Comparison of ENCODE assay signal across 8 mouse cellular contexts in genomic region chr13:49147007-49147857, GRCm38 (mm10). TPM values are rescaled to one million over a fixed set of nuclear protein-coding genes. Genes with fewer than 3 reads are reported as not detected.
A peak's percentile ranks its signal among the peaks of the same experiment; 100 is the strongest.
DNase-seq lines count a peak whose midpoint lies in the region; ATAC-seq lines count a peak whose summit lies in the region.

No protein-coding gene starts in this region.

- H3K4me3 ChIP-seq in lung, embryonic 16.5 days (ENCODE audit: low read length): peak overlapping the region; percentile 66
- H3K4me3 ChIP-seq in forebrain, embryonic 13.5 days: peak overlapping the region; percentile 93
- peak overlapping the region; percentile 92 for H3K4me3 ChIP-seq in hindbrain, embryonic 12.5 days
- H3K4me3 ChIP-seq in neural tube, embryonic 11.5 days (ENCODE audit: low read depth, low read length): peak overlapping the region; percentile 84

- DNase-seq in lung, postnatal 25 days (ENCODE audit: low spot score): no peak
- DNase-seq in brain, adult 2 months (ENCODE audit: low read depth, low spot score): peak; percentile 79
- DNase-seq in left cerebral cortex, postnatal 25 days (ENCODE audit: low spot score in 2 of 2): peak; percentile 74 to 76
- DNase-seq in neural tube, embryonic 11.5 days (ENCODE audit: low spot score): peak; percentile 79

- under 1% methylated on average over 76 of the region's 98 CpGs for WGBS in lung, embryonic 16.5 days
- under 1% methylated on average over 88 of the region's 98 CpGs for WGBS in forebrain, embryonic 13.5 days
- WGBS in hindbrain, embryonic 12.5 days: under 1% methylated on average over 79 of the region's 98 CpGs
- WGBS in neural tube, embryonic 11.5 days: under 1% methylated on average over 54 of the region's 98 CpGs

- H3K27me3 ChIP-seq in lung, embryonic 16.5 days (ENCODE audit: control insufficient read depth, insufficient read depth, low read depth, low read length): peaks cover 40% of the 10 kb centered on the region
- peaks cover 13% of the 10 kb centered on the region; the same call in 1 of the 2 replicates for H3K27me3 ChIP-seq in forebrain, embryonic 13.5 days
- peaks cover 25% of the 10 kb centered on the region for H3K27me3 ChIP-seq in hindbrain, embryonic 12.5 days
- H3K27me3 ChIP-seq in neural tube, embryonic 11.5 days (ENCODE audit: control insufficient read depth, insufficient read depth, low read length): peaks cover 14% of the 10 kb centered on the region

- ATAC-seq in lung, embryonic 16.5 days (ENCODE audit: low read depth): peak; percentile 67
- ATAC-seq in forebrain, embryonic 13.5 days: peak; percentile 83
- ATAC-seq in hindbrain, embryonic 12.5 days (ENCODE audit: low FRiP score): peak; percentile 78
- ATAC-seq in neural tube, embryonic 11.5 days (ENCODE audit: insufficient read depth, low FRiP score, low TSS enrichment): peak; percentile 73
- ATAC-seq in inflammation-experienced regulatory T-cells, adult 6 months: no peak

- H3K9me3 ChIP-seq in lung, embryonic 16.5 days (ENCODE audit: control insufficient read depth, low read length): no peaks in the 10 kb centered on the region
- no peaks in the 10 kb centered on the region for H3K9me3 ChIP-seq in forebrain, embryonic 13.5 days (replicated peaks)
- H3K9me3 ChIP-seq in hindbrain, embryonic 12.5 days (replicated peaks): no peaks in the 10 kb centered on the region
- H3K9me3 ChIP-seq in neural tube, embryonic 11.5 days (ENCODE audit: control insufficient read depth, low read length): no peaks in the 10 kb centered on the region

- no peak overlapping the region for H3K27ac ChIP-seq in lung, embryonic 16.5 days (ENCODE audit: low read length)
- peak overlapping the region; percentile 90 for H3K27ac ChIP-seq in forebrain, embryonic 13.5 days
- peak overlapping the region; percentile 93 for H3K27ac ChIP-seq in hindbrain, embryonic 12.5 days
- H3K27ac ChIP-seq in neural tube, embryonic 11.5 days (ENCODE audit: low read depth, low read length): peak overlapping the region; percentile 85

- H3K36me3 ChIP-seq in lung, embryonic 16.5 days (ENCODE audit: control insufficient read depth, insufficient read depth, low read length): no peaks in the 10 kb centered on the region
- H3K36me3 ChIP-seq in forebrain, embryonic 13.5 days (ENCODE audit: poor library complexity, severe bottlenecking): 0 out of 2 replicates have a peak, but pooled peaks cover 7% of the 10 kb centered on the region
- H3K36me3 ChIP-seq in hindbrain, embryonic 12.5 days: peaks cover 4% of the 10 kb centered on the region; the same call in 1 of the 2 replicates
- no peaks in the 10 kb centered on the region for H3K36me3 ChIP-seq in neural tube, embryonic 11.5 days (ENCODE audit: control insufficient read depth, insufficient read depth, low read length)

- peak overlapping the region; percentile 59 for H3K9ac ChIP-seq in lung, embryonic 16.5 days (ENCODE audit: low read length)
- H3K9ac ChIP-seq in forebrain, embryonic 13.5 days: peak overlapping the region; percentile 87
- peak overlapping the region; percentile 96 for H3K9ac ChIP-seq in hindbrain, embryonic 12.5 days
- peak overlapping the region; percentile 77 for H3K9ac ChIP-seq in neural tube, embryonic 11.5 days (ENCODE audit: low read length)

- peak overlapping the region; percentile 96 for H3K4me2 ChIP-seq in lung, embryonic 16.5 days (ENCODE audit: low read depth, low read length)
- peak overlapping the region; percentile 94 for H3K4me2 ChIP-seq in forebrain, embryonic 13.5 days
- H3K4me2 ChIP-seq in hindbrain, embryonic 12.5 days (replicated peaks): peak overlapping the region; percentile 90
- H3K4me2 ChIP-seq in neural tube, embryonic 11.5 days (ENCODE audit: low read depth): peak overlapping the region; percentile 91

- intact Hi-C loops in left cerebral cortex, postnatal 25 days (cut with DNase I): loop anchor here (2.0 to 5.0 kb wide), 3 partner anchors 24 to 180 kb away; partner anchors contain the start of gene Fam120a

- peaks cover 4% of the 10 kb centered on the region; the same call in 1 of the 2 replicates for H3K4me1 ChIP-seq in lung, embryonic 16.5 days (replicated peaks; ENCODE audit: control insufficient read depth, insufficient read depth, low read length)
- peaks cover 43% of the 10 kb centered on the region for H3K4me1 ChIP-seq in forebrain, embryonic 13.5 days
- peaks cover 38% of the 10 kb centered on the region for H3K4me1 ChIP-seq in hindbrain, embryonic 12.5 days
- H3K4me1 ChIP-seq in neural tube, embryonic 11.5 days (ENCODE audit: control insufficient read depth, insufficient read depth, low read length): peaks cover 15% of the 10 kb centered on the region; the same call in 1 of the 2 replicates

RNA-seq across cellular contexts. Expression of gene Wnk2, which starts 0.6 kb away (rescaled TPM):
- polyA plus RNA-seq in lung, embryonic 16.5 days (2015; fragmentation: Nextera tagmentation; extraction: Ambion mirVana): 0.85 and 0.98 TPM in 2 replicates
- 15.0 and 17.0 TPM in 2 replicates for polyA plus RNA-seq in forebrain, embryonic 13.5 days (2015; fragmentation: Nextera tagmentation; extraction: Ambion mirVana)
- 16.0 and 16.2 TPM in 2 replicates for polyA plus RNA-seq in hindbrain, embryonic 12.5 days (2016; fragmentation: Nextera tagmentation; extraction: Ambion mirVana)
- total RNA-seq in left cerebral cortex, postnatal 25 days (2021): 100 to 1,000 TPM; 111 to 115 TPM
- 9.5 and 10.7 TPM in 2 replicates for polyA plus RNA-seq in neural tube, embryonic 11.5 days (2014; fragmentation: Nextera tagmentation; extraction: Ambion mirVana)
- not detected for polyA plus RNA-seq in inflammation-experienced regulatory T-cells, adult 6 months (2017; shearing (Covaris generic))

RNA-seq across cellular contexts. Expression of gene Ninj1, which starts 40.1 kb away (rescaled TPM):
- 46.8 and 47.5 TPM in 2 replicates for polyA plus RNA-seq in lung, embryonic 16.5 days (2015; fragmentation: Nextera tagmentation; extraction: Ambion mirVana)
- 15.5 and 16.7 TPM in 2 replicates for polyA plus RNA-seq in forebrain, embryonic 13.5 days (2015; fragmentation: Nextera tagmentation; extraction: Ambion mirVana)
- 26.5 and 28.1 TPM in 2 replicates for polyA plus RNA-seq in hindbrain, embryonic 12.5 days (2016; fragmentation: Nextera tagmentation; extraction: Ambion mirVana)
- 10 to 100 TPM; 16.3 to 24.0 TPM for total RNA-seq in left cerebral cortex, postnatal 25 days (2021)
- 20.4 TPM in 2 replicates for polyA plus RNA-seq in neural tube, embryonic 11.5 days (2014; fragmentation: Nextera tagmentation; extraction: Ambion mirVana)
- 10 to 100 TPM; 19.6 to 30.9 (median 29.4) TPM for polyA plus RNA-seq in inflammation-experienced regulatory T-cells, adult 6 months (2017; shearing (Covaris generic))
